Mouse (Mus musculus) stomach, embryonic 14.5 days (tissue): ENCODE measurements around the gene Kif24. TPM values are rescaled to one million over a fixed set of nuclear protein-coding genes. Genes with fewer than 3 reads are reported as not detected.

Experiments
- ATAC-seq: fragments of 200-750 bp; cut with Nextera tagmentation; 2 replicates; pipeline ENCODE4 v1.8.0; 2017; ENCODE audit warnings: low read depth, moderate TSS enrichment; ENCODE audit not compliant: insufficient number of reproducible peaks, insufficient read depth, low FRiP score
- H3K27ac ChIP-seq: fragments of 300-500 bp; sonication (generic); 2 replicates; pipeline ENCODE4 v1.5.1; 2014; ENCODE audit warnings: mild to moderate bottlenecking, low read length, moderate library complexity, mixed read lengths
- H3K27me3 ChIP-seq: fragments of 300-500 bp; sonication (generic); 2 replicates; pipeline ENCODE4 v1.6.1; 2014; ENCODE audit warnings: low read length, control low read depth, mixed read lengths; ENCODE audit not compliant: control insufficient read depth, insufficient read depth
- H3K36me3 ChIP-seq: fragments of 300-500 bp; sonication (generic); 2 replicates; pipeline ENCODE4 v1.6.1; 2014; ENCODE audit warnings: mild to moderate bottlenecking, control low read depth, low read length, moderate library complexity, mixed read lengths; ENCODE audit not compliant: control insufficient read depth, insufficient read depth
- H3K4me1 ChIP-seq: fragments of 300-500 bp; sonication (generic); 2 replicates; pipeline ENCODE4 v1.6.1; 2014; ENCODE audit warnings: low read length, control low read depth, mixed read lengths; ENCODE audit not compliant: control insufficient read depth, insufficient read depth
- H3K4me2 ChIP-seq: fragments of 300-500 bp; sonication (generic); replicated peaks from 2 replicates; pipeline ENCODE4 v1.6.1; 2014; ENCODE audit warnings: low read depth, low read length, control low read depth
- H3K4me3 ChIP-seq: fragments of 300-500 bp; sonication (generic); 2 replicates; pipeline ENCODE4 v1.5.1; 2014; ENCODE audit warnings: low read depth, low read length, control low read depth
- H3K9ac ChIP-seq: fragments of 300-500 bp; sonication (generic); replicated peaks from 2 replicates; pipeline ENCODE4 v1.6.1; 2014; ENCODE audit warnings: low read depth, mild to moderate bottlenecking, control low read depth, low read length, moderate library complexity, mixed read lengths
- H3K9me3 ChIP-seq: fragments of 300-500 bp; sonication (generic); 2 replicates; pipeline ENCODE4 v1.6.1; 2016; ENCODE audit warnings: low read depth, low read length, control low read depth; ENCODE audit not compliant: control insufficient read depth
- WGBS: fragments of 180-500 bp; shearing (Covaris S2); extraction: QIAGEN DNeasy Blood & Tissue Kit; methylation state at CpG from one replicate; pipeline ENCODE4 v1.1.7; 2014; 5-methylcytosine and 5-hydroxymethylcytosine counted together
- polyA plus RNA-seq: library from polyadenylated mRNA; unstranded; fragments of >200 nt; fragmentation: Nextera tagmentation; extraction: Ambion mirVana; gene quantifications from 2 replicates; pipeline ENCODE4 v1.2.1, GENCODE M21; 2014

Kif24 gene
- polyA plus RNA-seq, 1 experiment from 2014 or later, result 7.4 TPM

DNA sequence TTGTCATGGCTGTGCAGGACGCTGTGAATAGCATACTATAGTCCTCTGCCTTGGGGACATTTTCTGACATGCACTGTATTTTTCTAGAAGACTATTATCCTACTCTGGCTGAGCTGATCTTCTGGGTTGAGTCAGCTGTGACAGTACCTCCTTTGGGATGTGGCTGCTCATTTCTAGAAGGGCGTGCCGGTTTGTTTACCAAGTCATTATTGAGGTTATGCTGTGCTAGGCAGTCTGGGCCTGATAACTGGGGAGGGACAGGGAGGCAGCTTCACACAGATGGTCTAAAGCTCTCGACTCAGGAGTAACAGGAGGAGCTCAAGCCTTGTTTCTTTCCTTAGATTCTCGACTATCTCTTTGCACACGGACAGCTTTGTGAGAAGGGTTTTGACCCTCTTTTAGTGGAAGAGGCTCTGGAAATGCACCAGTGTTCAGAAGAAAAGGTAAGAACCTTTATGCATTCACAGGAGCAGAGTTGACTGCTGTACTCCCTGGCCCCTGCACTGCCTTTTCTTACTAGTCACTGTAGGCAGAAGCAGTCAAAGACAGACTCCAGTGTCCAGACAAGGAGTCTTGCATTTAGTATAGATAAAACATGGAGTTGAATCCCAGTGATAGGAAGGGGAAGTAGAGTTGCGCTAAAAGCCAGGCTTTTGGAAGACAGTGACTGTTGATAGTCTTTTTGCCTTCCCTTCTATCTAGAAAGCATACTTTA lies 76.8 kb downstream of the Kif24 start:
- peak; percentile 71; the same call in 1 of the 2 replicates for ATAC-seq
- Histone ChIP-seq H3K4me2 (no peak overlapping the region), H3K4me3 (no peak overlapping the region), H3K27me3 (no peaks in the 10 kb centered on the region), H3K9me3 (no peaks in the 10 kb centered on the region), H3K27ac (no peak overlapping the region), H3K36me3 (peaks cover 54% of the 10 kb centered on the region), H3K4me1 (no peaks in the 10 kb centered on the region), H3K9ac (no peak overlapping the region)
- WGBS, result 73% methylated on average over 7 of the region's 7 CpGs

GRCm38 (mm10) chr4:41386412-41386975 lies 78.2 kb downstream of the Kif24 start:
- no peak overlapping the region for H3K27ac ChIP-seq
- no peaks in the 10 kb centered on the region for H3K4me1 ChIP-seq
- no peak overlapping the region for H3K9ac ChIP-seq
- no peaks in the 10 kb centered on the region for H3K27me3 ChIP-seq
- H3K4me2 ChIP-seq, result no peak overlapping the region
- 64% methylated on average over 1 of the region's 1 CpGs for WGBS
- no peaks in the 10 kb centered on the region for H3K9me3 ChIP-seq
- H3K36me3 ChIP-seq, result peaks cover 54% of the 10 kb centered on the region
- no peak overlapping the region for H3K4me3 ChIP-seq
- no peak for ATAC-seq

DNA sequence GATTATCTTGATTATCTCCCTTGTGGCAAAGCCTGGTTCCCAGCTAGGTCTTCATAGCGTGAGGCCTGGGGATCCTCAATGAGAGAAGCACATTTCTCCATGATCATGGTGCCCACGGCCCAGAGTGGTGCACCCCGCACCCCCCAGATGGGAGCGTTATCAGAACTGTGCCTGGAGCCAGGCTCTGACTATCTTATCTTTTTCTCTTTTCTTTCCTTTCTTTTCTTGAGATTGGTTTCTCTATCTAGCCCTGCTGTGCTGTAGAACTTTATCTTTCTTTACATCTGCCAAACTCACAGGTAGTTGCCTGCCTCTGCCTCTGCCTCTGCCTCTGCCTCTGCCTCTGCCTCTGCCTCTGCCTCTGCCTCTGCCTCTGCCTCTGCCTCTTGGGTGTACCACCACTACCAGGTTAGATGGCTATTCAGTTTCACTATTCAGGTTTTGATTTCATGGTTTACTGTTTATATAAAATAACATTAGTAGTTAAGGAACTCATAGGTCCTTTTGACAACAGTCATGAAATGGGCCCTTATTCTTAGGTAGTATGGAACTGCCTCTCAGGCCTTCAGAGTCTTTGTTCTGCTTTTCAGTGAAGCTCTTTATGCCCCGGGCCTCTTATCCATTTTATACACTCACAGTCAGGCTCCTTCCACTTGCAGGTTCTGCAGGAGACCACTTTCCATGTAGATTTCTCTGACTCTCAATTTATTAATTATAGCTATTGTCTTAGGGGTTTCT lies 83.3 kb downstream of the Kif24 start:
- Histone ChIP-seq H3K9me3 (no peaks in the 10 kb centered on the region), H3K27me3 (no peaks in the 10 kb centered on the region), H3K4me3 (no peak overlapping the region), H3K27ac (no peak overlapping the region), H3K36me3 (peaks cover 56% of the 10 kb centered on the region), H3K9ac (no peak overlapping the region), H3K4me1 (no peaks in the 10 kb centered on the region), H3K4me2 (no peak overlapping the region)
- 93% methylated on average over 5 of the region's 5 CpGs for WGBS
- ATAC-seq, result no peak

DNA sequence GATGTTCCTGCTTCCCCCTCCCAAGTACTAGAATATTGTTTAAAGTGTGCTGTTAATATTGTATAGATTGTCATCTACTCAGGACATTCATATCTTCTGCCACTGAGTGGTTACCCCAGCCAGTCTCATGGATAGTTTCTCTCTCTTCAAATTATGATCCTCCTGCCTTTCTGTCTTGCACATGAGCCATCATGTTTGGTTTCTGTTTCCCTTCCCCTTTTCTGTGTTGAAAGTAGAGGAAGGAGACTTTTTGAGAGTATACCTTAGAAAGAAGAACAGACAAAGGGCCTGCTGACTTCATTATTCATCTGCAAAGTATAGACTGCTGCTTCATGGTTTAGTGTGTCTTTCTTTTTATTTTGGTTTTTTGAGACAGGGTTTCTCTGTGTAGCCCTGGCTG lies 87.1 kb downstream of the Kif24 start:
- Histone ChIP-seq H3K4me1 (no peaks in the 10 kb centered on the region), H3K36me3 (peaks cover 53% of the 10 kb centered on the region), H3K4me2 (no peak overlapping the region), H3K4me3 (no peak overlapping the region), H3K9ac (no peak overlapping the region), H3K27me3 (no peaks in the 10 kb centered on the region), H3K27ac (no peak overlapping the region), H3K9me3 (no peaks in the 10 kb centered on the region)
- no peak for ATAC-seq

- Histone ChIP-seq H3K27me3 (no peaks in the 10 kb centered on the region), H3K4me3 (no peak overlapping the region), H3K4me2 (no peak overlapping the region), H3K9me3 (no peaks in the 10 kb centered on the region), H3K4me1 (no peaks in the 10 kb centered on the region), H3K27ac (no peak overlapping the region), H3K36me3 (peaks cover 17% of the 10 kb centered on the region), H3K9ac (no peak overlapping the region)
- 90% methylated on average over 9 of the region's 9 CpGs for WGBS
- no peak for ATAC-seq
Observed at GRCm38 (mm10) chr4:41369702-41370437, 94.8 kb downstream of the Kif24 start.

DNA sequence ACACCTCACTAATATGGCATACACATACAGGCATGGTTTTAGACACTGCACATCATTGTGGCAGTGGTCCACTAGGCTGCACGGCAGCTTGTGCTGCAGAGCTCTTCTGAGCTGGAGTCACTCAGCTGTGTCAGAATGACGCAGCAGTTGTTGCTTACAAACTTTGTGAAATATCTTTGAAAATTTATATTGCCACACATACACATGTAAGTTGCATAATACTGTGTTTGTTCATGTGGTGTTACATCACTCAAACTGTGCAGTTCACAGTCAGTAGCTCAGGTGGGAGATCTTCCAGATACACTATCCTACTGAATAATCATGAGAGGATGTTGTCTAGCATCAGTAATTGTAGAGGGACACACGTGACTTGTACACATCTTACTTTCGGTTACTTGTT lies 96.5 kb downstream of the Kif24 start:
- ATAC-seq, result no peak
- WGBS, result 96% methylated on average over 4 of the region's 4 CpGs
- no peaks in the 10 kb centered on the region for H3K4me1 ChIP-seq
- H3K4me2 ChIP-seq, result no peak overlapping the region
- peaks cover 17% of the 10 kb centered on the region for H3K36me3 ChIP-seq
- no peaks in the 10 kb centered on the region for H3K9me3 ChIP-seq
- H3K27me3 ChIP-seq, result no peaks in the 10 kb centered on the region
- H3K27ac ChIP-seq, result no peak overlapping the region
- no peak overlapping the region for H3K9ac ChIP-seq
- no peak overlapping the region for H3K4me3 ChIP-seq

DNA sequence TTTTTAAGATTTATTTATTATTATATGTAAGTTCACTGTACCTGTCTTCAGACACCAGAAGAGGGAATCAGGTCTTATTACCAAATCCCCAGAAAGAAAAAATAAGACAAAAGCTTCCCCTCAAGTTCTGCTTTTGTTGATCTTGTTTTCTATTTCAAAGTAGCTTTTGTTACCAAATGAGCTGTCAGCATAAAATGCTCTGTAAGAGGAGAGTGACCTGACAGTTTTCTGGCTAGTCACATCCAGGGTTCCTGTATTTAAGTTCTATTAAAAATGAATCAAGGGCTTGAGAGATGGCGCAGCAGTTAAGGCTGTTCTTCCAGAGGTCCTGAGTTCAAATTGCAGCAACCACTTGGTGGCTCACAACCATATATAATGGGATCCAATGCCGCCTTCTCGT lies 103.6 kb downstream of the Kif24 start:
- Histone ChIP-seq H3K4me1 (no peaks in the 10 kb centered on the region), H3K27ac (no peak overlapping the region), H3K27me3 (no peaks in the 10 kb centered on the region), H3K9ac (no peak overlapping the region), H3K36me3 (no peaks in the 10 kb centered on the region), H3K4me2 (no peak overlapping the region), H3K4me3 (no peak overlapping the region), H3K9me3 (no peaks in the 10 kb centered on the region)
- WGBS, result 95% methylated on average over 3 of the region's 3 CpGs
- ATAC-seq, result no peak

- Histone ChIP-seq H3K4me2 (no peak overlapping the region), H3K36me3 (no peaks in the 10 kb centered on the region), H3K9ac (no peak overlapping the region), H3K27me3 (no peaks in the 10 kb centered on the region), H3K27ac (no peak overlapping the region), H3K4me1 (no peaks in the 10 kb centered on the region), H3K4me3 (no peak overlapping the region), H3K9me3 (no peaks in the 10 kb centered on the region)
- WGBS, result 89% methylated on average over 7 of the region's 7 CpGs
- no peak for ATAC-seq
Observed at GRCm38 (mm10) chr4:41359358-41359757, 105.3 kb downstream of the Kif24 start.
